Mouse (Mus musculus): ENCODE results near the gene Ddx23. TPM values are rescaled to one million over a fixed set of nuclear protein-coding genes. Genes with fewer than 3 reads are reported as not detected.

Ddx23 gene
- polyA plus RNA-seq (2014; fragmentation: Nextera tagmentation; extraction: Ambion mirVana): 27.2 and 28.7 TPM in 2 replicates

DNA sequence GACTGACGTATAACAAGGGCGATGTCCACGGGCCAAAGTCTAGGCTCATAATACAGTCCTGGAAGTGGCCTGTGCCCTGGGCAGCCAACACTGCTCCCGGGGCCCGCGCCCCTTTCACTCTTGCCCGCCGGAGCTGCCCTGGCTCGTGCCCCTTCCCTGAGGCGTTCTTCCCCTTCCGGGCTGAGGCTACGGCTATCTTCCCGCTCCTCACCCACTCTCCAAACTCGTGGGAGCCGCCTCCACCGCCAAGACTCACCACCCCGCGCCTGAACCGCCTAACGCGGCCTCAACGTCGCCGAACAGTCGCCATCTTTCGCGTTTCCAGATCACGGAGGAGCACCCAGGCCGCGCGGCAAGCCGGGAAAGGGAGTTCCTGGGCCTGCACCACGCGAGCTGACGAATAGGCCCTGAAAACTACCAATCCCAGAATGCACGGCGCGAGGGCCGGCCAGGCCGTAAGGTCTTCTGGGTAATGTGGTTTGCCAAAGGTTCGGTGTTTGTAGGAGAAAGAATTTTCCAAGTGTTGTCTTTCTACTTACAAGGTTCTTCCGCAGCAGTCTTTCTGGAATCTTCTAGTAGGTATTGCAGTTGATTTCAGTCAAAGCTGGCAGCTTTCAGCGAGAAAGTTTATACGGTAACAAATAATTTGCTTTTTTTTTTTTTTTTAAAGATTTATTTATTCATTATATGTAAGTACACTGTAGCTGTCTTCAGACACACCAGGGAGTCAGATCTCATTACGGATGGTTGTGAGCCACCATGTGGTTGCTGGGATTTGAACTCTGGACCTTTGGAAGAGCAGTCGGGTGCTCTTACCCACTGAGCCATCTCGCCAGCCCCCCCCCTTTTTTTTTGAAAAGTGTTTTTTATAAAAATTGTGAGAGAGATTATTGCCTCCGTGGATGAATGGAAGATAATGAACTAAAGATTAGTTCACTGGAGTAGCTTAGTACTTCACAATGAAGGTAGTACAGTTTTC lies at the start of gene Ddx23:
Gene Ddx23, minus strand, starts transcription at position 328 of the 979 bp plus-strand sequence.
- H3K4me3 ChIP-seq (ENCODE audit: low read depth, low read length): peak within 1 kb of the TSS; percentile 91
- ATAC-seq (ENCODE audit: insufficient read depth): peak; percentile 98
- WGBS: 3% methylated on average over 47 of the region's 48 CpGs

DNA sequence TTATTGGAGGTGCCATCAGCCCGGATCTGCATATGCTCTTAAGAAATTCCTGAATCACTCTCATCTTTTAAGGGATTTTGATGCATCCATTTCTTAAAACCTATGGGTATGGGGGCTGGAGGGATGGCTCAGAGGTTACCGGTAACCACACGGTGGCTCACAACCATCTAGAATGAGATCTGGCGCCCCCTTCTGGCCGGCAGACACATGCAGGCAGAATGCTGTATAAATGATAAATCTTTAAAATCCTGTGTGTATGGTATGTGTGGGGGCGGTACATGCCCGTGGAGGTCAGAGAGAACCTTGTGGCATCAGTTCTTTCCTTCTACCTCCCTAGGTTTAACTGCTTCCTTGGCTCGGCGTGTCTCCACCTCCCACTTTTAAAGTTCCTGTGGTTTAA lies 47.7 kb upstream of the Ddx23 start:
- Histone ChIP-seq H3K4me3 (ENCODE audit: low read depth, low read length) (no peak overlapping the region), H3K4me2 (no peak overlapping the region), H3K27ac (ENCODE audit: low read depth) (no peak overlapping the region), H3K9me3 (ENCODE audit: low read depth, low read length) (no peaks in the 10 kb centered on the region), H3K27me3 (ENCODE audit: insufficient read depth, low read length) (no peaks in the 10 kb centered on the region), H3K36me3 (ENCODE audit: insufficient read depth) (no peaks in the 10 kb centered on the region), H3K9ac (no peak overlapping the region), H3K4me1 (ENCODE audit: insufficient read depth) (no peaks in the 10 kb centered on the region)
- DNase-seq (peak; percentile 82), ATAC-seq (ENCODE audit: insufficient read depth) (no peak)
- TF ChIP-seq CTCF (IDR thresholded peaks at IDR 0.05; ENCODE audit: low read depth): peak; percentile 79
- 11% methylated on average over 9 of the region's 9 CpGs for WGBS

More for the DNA sequence above, at the start of gene Ddx23:
- no peak for TF ChIP-seq CTCF (IDR thresholded peaks at IDR 0.05; ENCODE audit: low read depth)
- peak; percentile 98 for DNase-seq
- Histone ChIP-seq H3K4me1 (ENCODE audit: insufficient read depth) (0 out of 2 replicates have a peak, but pooled peaks cover 4% of the 10 kb centered on the region), H3K9ac (peak within 1 kb of the TSS; percentile 97), H3K9me3 (ENCODE audit: low read depth, low read length) (no peaks in the 10 kb centered on the region), H3K4me2 (peak within 1 kb of the TSS; percentile 84), H3K27ac (ENCODE audit: low read depth) (peak within 1 kb of the TSS; percentile 93), H3K36me3 (ENCODE audit: insufficient read depth) (peaks cover 22% of the 10 kb centered on the region), H3K27me3 (ENCODE audit: insufficient read depth, low read length) (no peaks in the 10 kb centered on the region)

DNA sequence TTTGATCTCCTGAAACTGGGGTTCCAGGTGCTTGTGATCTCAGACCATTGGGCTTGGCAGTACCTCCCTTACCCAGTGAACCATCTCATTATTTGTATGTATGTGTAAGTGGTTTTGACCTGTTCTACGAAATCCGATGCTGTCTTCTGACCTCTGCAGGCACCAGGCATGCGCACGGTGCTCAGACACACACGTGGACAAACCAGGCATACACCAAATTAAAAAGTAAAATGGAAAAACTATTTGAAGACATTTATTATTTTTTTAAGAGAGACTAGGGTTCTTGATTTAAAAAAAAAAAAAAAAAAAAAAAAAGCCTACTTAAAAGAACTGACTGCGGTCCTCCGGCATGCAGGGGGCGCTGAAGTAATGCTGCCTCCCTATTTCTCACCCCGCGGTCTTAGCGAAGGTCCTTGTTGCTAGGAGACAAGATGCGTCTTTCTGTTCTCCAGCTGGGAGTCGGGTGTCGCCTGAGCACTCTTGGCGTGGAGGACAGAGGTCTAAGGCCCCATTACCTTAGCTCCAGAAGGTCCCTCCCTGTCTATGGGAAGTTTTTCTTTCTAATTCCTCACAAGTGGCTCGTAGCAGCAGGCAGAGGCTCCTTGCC lies 45.2 kb upstream of the Ddx23 start, which contains the start of gene Ccdc65:
Gene Ccdc65, plus strand, starts transcription at position 442 of the 607 bp plus-strand sequence.
- peak; percentile 76 for TF ChIP-seq CTCF (IDR thresholded peaks at IDR 0.05; ENCODE audit: low read depth)
- peak; percentile 94 for DNase-seq
- ATAC-seq (ENCODE audit: insufficient read depth): peak; percentile 80; the same call in 1 of the 2 replicates
- no peaks in the 10 kb centered on the region for H3K9me3 ChIP-seq (ENCODE audit: low read depth, low read length)
- H3K9ac ChIP-seq: no peak within 1 kb of the TSS; the same call in 1 of the 2 replicates
- H3K4me2 ChIP-seq: peak within 1 kb of the TSS; percentile 63
- peak within 1 kb of the TSS; percentile 30 for H3K4me3 ChIP-seq (ENCODE audit: low read depth, low read length)
- H3K27ac ChIP-seq (ENCODE audit: low read depth): no peak within 1 kb of the TSS
- no peaks in the 10 kb centered on the region for H3K4me1 ChIP-seq (ENCODE audit: insufficient read depth)
- 17% methylated on average over 16 of the region's 16 CpGs for WGBS
- H3K36me3 ChIP-seq (ENCODE audit: insufficient read depth): no peaks in the 10 kb centered on the region
- H3K27me3 ChIP-seq (ENCODE audit: insufficient read depth, low read length): peaks cover 10% of the 10 kb centered on the region; the same call in 1 of the 2 replicates

DNA sequence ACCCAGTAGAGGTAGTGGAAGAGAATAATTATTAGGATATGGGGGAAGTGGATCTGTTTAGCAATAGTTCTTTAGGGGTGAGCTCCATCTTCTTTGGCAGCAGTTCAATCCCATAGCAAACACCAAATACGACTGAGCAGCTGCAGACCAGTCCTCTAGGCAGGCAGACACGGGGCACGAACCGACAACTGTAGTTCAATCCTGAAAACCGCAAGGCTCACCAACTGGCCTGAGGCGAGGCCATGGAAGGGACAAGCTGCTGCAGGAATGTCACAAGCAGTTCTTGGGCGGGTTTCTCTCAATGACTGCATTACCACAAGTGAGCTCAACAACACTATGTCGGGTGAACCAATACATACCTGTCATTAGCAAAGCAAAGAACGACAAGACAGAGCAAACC lies 41.6 kb upstream of the Ddx23 start:
- DNase-seq (no peak), ATAC-seq (ENCODE audit: insufficient read depth) (no peak)
- H3K4me2 ChIP-seq: no peak overlapping the region
- H3K27me3 ChIP-seq (ENCODE audit: insufficient read depth, low read length): peaks cover 34% of the 10 kb centered on the region
- H3K9me3 ChIP-seq (ENCODE audit: low read depth, low read length): no peaks in the 10 kb centered on the region
- 48% methylated on average over 9 of the region's 9 CpGs for WGBS
- H3K4me3 ChIP-seq (ENCODE audit: low read depth, low read length): no peak overlapping the region
- TF ChIP-seq CTCF (IDR thresholded peaks at IDR 0.05; ENCODE audit: low read depth): no peak
- H3K9ac ChIP-seq: no peak overlapping the region
- no peaks in the 10 kb centered on the region for H3K4me1 ChIP-seq (ENCODE audit: insufficient read depth)
- no peak overlapping the region for H3K27ac ChIP-seq (ENCODE audit: low read depth)
- H3K36me3 ChIP-seq (ENCODE audit: insufficient read depth): no peaks in the 10 kb centered on the region

DNA sequence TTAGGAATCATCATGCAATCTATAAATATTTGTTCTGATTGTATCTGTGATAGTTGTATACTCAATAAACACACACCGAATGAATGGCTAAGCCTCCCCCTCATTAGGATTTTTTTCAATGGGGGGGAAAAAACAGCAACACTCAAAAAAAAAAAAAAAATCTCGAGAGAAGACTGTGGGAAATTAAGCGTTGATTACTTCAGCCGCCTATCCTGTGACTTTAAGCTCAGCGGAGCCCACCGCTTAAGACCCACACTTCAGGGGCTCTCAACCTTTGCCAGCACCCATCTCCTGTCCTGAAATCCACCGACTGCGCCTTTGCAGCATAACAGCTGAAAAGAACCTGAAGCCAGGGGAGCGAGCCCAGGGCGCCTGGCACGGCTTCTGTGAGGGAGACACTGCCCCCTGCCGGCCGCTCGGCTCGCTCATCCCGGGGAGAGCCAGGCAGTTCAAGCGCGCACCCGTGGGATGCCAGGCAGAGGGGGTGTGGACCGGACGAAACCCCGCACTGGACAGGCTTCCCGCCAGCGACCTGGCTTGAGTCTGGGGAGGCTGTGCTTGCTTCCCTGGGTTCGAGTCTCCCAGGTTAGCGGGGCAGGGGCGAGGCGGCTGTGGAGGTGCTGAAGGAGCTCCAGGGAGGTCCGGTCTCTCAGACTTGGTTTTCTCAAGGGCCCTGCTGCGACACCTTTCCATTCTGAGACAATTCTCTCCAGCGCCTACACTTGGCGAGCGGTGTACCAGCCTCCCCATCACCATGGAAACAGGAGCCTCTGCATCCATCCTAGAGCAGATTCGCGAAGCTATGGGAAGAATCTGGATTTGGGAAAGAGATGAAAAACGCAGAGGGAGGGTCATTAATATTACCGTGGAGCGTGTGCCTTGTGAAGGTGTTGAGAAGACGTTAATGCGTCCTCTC lies 36.8 kb upstream of the Ddx23 start:
- peaks cover 33% of the 10 kb centered on the region for H3K27me3 ChIP-seq (ENCODE audit: insufficient read depth, low read length)
- no peak overlapping the region for H3K27ac ChIP-seq (ENCODE audit: low read depth)
- H3K9ac ChIP-seq: 0 out of 2 replicates have a peak overlapping the region, but pooled peaks have one; percentile 25
- 3% methylated on average over 40 of the region's 40 CpGs for WGBS
- H3K36me3 ChIP-seq (ENCODE audit: insufficient read depth): no peaks in the 10 kb centered on the region
- H3K9me3 ChIP-seq (ENCODE audit: low read depth, low read length): no peaks in the 10 kb centered on the region
- peak overlapping the region; percentile 26; the same call in 1 of the 2 replicates for H3K4me3 ChIP-seq (ENCODE audit: low read depth, low read length)
- peak overlapping the region; percentile 57 for H3K4me2 ChIP-seq
- DNase-seq (peak; percentile 90), ATAC-seq (ENCODE audit: insufficient read depth) (no peak; the same call in 1 of the 2 replicates)
- TF ChIP-seq CTCF (IDR thresholded peaks at IDR 0.05; ENCODE audit: low read depth): peak; percentile 97
- H3K4me1 ChIP-seq (ENCODE audit: insufficient read depth): no peaks in the 10 kb centered on the region

DNA sequence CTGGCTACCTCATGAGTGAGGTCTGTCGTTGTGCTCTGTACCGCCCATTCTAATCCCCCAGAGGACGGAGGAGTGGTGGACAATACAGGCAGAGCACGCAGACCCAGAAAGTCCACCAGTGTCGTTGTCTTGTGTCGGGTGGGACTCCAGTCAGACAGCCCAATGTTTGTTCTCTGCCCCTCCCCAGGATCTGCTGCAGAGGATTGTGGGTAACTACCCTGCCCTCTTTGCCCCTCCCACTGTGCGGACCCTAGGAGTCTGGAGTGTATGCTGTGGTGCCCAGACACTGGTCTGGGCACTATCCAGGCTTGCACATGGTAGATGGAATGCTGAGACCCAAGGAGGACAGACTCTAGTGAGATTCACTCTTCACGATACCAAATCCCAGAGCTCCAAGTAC lies 33.5 kb upstream of the Ddx23 start:
- no peaks in the 10 kb centered on the region for H3K9me3 ChIP-seq (ENCODE audit: low read depth, low read length)
- H3K4me3 ChIP-seq (ENCODE audit: low read depth, low read length): no peak overlapping the region
- H3K4me1 ChIP-seq (ENCODE audit: insufficient read depth): peaks cover 6% of the 10 kb centered on the region; the same call in 1 of the 2 replicates
- 58% methylated on average over 8 of the region's 8 CpGs for WGBS
- DNase-seq (no peak), ATAC-seq (ENCODE audit: insufficient read depth) (no peak)
- H3K9ac ChIP-seq: no peak overlapping the region
- peaks cover 17% of the 10 kb centered on the region for H3K27me3 ChIP-seq (ENCODE audit: insufficient read depth, low read length)
- H3K36me3 ChIP-seq (ENCODE audit: insufficient read depth): no peaks in the 10 kb centered on the region
- H3K4me2 ChIP-seq: no peak overlapping the region
- TF ChIP-seq CTCF (IDR thresholded peaks at IDR 0.05; ENCODE audit: low read depth): no peak
- no peak overlapping the region for H3K27ac ChIP-seq (ENCODE audit: low read depth)
